Mouse (Mus musculus): Measurements from ENCODE around the gene Ccr8.

DNA sequence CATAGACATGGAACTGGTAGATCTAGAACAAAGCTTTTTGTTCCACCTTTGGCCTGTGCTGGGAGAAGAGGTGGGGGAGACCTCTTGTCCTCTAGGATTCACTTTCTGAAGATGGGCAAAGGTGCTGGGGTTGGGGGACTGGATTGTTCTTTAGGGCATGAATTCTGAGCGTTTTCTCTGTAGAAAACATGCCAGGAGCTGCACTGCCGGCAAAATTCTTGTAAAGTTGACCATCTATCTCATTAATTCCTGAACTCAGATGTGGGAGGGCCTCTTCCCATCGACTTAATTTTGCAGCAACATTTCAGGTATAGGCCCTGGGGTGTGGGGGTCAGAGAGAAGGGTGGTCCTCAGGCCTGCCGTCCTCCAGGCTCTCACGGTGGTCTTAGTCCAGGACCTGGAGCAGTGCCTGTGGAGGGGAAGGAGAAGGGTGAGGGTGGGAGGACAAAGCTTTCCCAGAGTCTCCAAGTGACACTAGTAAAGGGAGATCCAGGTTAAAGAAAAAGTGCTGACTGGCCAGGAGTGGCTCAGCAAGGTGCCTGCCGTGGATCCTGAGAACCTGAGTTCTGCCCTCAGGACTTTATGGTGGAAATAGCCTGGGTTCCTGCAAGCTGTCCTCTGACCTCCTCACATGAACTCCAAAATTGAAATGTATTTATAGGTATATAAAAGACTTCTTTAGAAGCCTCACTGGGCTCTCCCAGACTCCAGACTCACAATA lies 42.0 kb downstream of the Ccr8 start:
- TF ChIP-seq POLR2A (IDR thresholded peaks at IDR 0.05; ENCODE audit: extremely low read depth, insufficient read depth, low read length) (no peak), CTCF (IDR thresholded peaks at IDR 0.05; ENCODE audit: low read depth, low read length) (no peak)
